Mouse (Mus musculus): ENCODE results near the gene Rgs13.

DNA sequence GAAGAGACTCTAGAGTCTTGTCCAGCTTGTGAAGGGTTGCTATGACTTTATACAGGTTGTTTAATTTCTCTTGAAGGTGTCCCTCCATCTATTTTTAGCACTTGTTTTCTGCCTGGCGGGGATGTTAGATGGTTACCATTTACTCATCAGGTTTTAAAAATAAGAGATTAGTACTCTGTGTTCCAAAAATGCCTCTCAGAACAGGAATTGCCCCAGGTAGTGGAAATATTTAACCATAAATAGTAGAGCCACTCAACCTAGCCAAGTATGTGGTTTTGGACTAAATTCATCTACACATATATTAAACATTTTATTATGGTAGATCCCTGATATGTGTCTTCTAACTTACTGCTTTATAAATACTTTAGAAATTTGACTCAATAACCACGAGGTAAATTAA lies 64.2 kb downstream of the Rgs13 start:
- TF ChIP-seq CTCF (IDR thresholded peaks at IDR 0.05; ENCODE audit: control insufficient read depth, insufficient read depth, insufficient replicate concordance, low read depth, low read length) (no peak), POLR2A (IDR thresholded peaks at IDR 0.05; ENCODE audit: control insufficient read depth, low read depth, low read length) (no peak)

All from testis, adult 2 months (tissue).